Mouse (Mus musculus): ENCODE results near the gene Gm11596.

- TF ChIP-seq CTCF (IDR thresholded peaks at IDR 0.05; ENCODE audit: borderline replicate concordance, control insufficient read depth, extremely low read depth, insufficient read depth, low read length, poor library complexity): no peak
- no peak for TF ChIP-seq POLR2A (IDR thresholded peaks at IDR 0.05; ENCODE audit: control insufficient read depth, extremely low read depth, insufficient read depth, low read length, poor library complexity)
These were observed at the start of gene Gm11596 for GRCm38 (mm10) chr11:99793367-99793766.

All from thymus, adult 2 months (tissue).